Mouse (Mus musculus) layer of hippocampus, adult 2 months (tissue): ENCODE measurements around the gene Atg16l2. TPM values are rescaled to one million over a fixed set of nuclear protein-coding genes. Genes with fewer than 3 reads are reported as not detected.

Experiments
- DNase-seq, 2 experiments: peaks; one replicate each; pipeline ENCODE4 v3.0.0; 2022; ENCODE audit warnings: low spot score in 2 of 2
- H3K27ac ChIP-seq: fragments of 200-600 bp; 2 replicates; pipeline ENCODE4 v1.8.1; 2022
- H3K4me3 ChIP-seq: fragments of 200-600 bp; 2 replicates; pipeline ENCODE4 v1.8.1; 2022; ENCODE audit warnings: mild to moderate bottlenecking
- CTCF ChIP-seq: fragments of 200-600 bp; conservative IDR thresholded peaks from 2 replicates; pipeline ENCODE4 v1.8.1; 2022; ENCODE audit warnings: antibody characterized with exemption, mild to moderate bottlenecking, moderate library complexity
- total RNA-seq, 2 experiments: library from RNA; stranded (reverse); gene quantifications; 2 replicates each; pipeline ENCODE4 v1.2.3; 2021

Atg16l2 gene
- total RNA-seq, 2 experiments from 2014 or later: 37.9 to 47.8 TPM

DNA sequence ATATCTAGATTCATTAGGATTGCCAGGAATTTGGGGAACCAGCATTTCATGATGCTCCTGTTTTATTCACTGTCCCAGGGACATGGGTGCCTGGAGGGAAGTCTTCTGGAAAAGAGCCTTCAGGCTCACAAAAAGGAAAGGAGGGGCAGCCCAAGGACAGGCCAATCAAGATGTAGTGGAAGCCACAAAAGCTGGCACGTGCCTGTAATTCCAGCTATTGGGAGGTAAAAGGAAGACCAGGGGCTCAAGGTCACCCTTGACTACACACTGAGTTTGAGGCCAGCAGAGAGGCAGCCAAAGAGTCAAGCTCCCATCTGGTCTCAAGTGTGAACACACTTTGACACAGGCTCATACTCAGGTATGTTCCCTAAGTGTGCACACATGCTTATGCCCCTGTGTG lies 6.6 kb downstream of the Atg16l2 start:
- H3K27ac ChIP-seq: no peak overlapping the region
- no peak overlapping the region for H3K4me3 ChIP-seq
- no peak for TF ChIP-seq CTCF
- no peak for DNase-seq

DNA sequence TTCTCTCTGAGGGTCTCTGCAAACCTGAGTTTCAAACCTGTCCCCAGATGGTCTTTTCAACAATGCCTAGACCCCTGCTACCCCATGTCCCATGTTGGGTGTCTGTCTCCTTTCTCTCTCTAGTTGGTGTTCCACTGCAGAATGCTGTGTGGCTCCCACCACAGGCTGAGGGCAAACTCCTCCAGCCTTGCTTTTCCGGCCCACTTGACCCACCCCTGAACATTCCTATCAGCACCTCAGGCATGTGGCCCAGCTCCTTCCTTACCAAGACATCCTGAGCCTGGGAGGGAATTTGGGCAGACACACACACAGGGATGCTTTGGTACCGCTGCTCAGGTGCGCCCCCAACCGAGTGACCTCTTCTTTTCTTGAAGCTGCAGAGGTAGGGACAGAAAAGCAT lies 8.4 kb downstream of the Atg16l2 start:
- H3K4me3 ChIP-seq: no peak overlapping the region
- TF ChIP-seq CTCF: no peak
- no peak for DNase-seq
- no peak overlapping the region for H3K27ac ChIP-seq

DNA sequence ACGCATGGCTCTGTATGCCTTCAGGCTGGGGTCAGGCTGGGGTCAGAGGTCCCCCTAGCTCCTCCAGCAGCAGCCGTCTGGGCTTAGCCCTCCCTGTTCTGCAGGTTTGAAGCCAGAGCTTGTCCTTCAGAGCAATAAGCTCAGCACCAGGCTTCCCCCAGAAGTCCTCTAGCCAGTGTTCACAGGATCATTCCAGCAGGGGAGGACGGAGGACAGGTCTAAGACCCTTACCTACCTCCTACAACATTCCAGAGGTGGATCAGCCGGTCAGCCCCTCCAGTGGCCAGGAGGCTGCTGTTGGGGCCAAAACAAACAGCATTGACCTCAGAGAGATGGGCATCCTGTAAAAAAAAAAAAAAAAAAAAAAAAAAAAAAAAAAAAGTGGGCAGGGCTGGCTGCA lies 8.9 kb downstream of the Atg16l2 start:
- no peak overlapping the region for H3K4me3 ChIP-seq
- no peak overlapping the region for H3K27ac ChIP-seq
- no peak for TF ChIP-seq CTCF
- no peak for DNase-seq

DNA sequence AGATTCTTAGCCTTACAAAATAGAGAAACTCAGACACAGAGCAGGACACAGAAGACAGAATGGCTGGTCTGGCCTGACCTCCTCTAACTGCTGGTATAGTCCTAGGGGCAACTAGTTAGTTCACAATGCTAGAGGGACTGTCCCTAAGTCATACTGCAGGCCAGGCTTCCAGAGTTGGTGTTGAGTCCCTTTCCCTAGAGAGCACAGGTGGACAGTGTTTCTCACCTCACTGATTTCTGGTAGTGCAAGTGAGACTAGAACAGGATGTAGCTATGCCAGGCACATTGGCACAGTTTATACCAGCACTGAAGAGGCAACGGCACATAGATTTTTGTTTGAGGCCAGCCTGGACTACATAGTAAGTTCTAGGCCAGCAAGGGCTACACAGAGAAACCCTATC lies 9.4 kb downstream of the Atg16l2 start:
- no peak for TF ChIP-seq CTCF
- Histone ChIP-seq H3K27ac (no peak overlapping the region), H3K4me3 (no peak overlapping the region)
- DNase-seq: no peak

DNA sequence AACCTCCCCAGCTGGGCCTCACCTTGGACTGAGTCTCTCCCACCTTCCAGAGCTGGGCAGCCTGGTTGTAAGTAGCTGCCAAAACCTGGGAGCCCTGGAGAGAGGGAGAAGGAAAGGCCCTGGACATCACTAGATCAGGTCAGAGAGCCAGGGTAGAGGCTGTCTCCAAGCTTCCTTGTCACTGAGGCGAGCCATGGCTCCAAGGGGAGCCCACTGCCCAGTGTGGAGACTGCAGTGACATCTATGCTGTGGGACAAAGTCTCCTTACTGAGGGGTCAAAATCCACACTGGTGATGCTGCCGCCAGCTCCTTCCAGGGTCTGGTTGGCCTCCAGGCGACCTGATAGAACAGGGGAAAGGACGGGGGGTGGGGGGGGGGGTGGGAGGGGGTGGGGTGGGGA lies 10.0 kb downstream of the Atg16l2 start:
- H3K27ac ChIP-seq: no peak overlapping the region
- no peak for TF ChIP-seq CTCF
- DNase-seq: no peak
- no peak overlapping the region for H3K4me3 ChIP-seq

DNA sequence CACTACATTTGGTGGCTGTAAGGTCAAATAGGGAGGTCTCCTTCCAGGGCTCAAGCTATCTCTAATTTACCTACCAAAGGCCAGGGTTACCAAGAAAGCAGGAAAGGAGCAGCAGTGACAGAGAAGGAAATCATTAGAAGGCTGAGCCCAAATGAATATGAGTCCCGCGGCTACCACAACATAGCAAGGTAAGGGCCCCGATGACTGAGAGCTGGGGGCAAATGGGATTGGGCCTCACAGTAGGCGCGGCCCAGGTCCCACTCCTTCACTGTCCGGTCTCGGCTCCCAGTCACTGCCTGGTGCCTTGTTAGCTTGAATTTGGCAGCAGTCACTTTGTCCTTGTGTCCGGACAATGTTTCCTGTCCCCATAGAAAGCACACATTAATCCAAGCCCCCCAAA lies 10.4 kb downstream of the Atg16l2 start:
- H3K27ac ChIP-seq: no peak overlapping the region
- no peak for DNase-seq
- H3K4me3 ChIP-seq: no peak overlapping the region
- no peak for TF ChIP-seq CTCF

DNA sequence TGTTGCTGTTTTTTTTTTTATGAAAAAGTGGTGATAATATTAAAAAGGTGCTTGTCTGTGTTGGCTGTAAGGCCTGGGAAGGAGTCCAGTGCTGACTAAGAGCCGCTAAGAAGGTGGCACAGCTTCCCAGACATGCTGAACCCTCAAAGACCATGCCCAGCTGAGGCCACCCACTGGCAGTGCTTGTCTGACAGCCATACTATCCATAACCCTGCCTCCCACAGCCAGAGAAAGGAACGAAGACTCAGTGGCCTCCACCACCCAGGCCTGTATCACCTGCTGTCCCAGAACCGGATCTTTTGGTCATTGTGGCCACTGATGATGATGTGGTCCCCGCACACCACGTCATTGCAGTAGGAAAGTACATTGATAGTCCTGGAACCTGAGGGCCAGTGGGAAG lies 10.8 kb downstream of the Atg16l2 start:
- no peak for DNase-seq
- no peak for TF ChIP-seq CTCF
- no peak overlapping the region for H3K4me3 ChIP-seq
- no peak overlapping the region for H3K27ac ChIP-seq

DNA sequence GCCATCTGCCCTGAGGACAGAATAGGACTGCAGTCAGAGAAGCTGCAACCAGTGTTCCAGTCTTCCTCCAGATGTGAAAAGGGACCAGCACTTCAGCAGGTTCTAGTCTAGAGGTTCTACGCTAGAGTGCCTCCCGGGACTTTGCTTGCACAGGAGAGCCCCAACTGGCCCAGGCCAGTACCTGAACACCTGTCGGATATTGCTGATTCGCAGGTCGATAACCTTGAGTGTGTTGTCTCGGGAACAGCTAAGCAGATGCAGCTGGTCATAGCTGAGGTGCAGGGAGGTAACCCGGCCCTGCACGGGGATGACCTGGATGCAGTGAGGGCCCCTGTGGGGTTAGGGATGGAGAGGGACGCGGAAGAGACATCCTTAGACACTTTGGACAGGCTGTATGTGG lies 11.7 kb downstream of the Atg16l2 start:
- no peak overlapping the region for H3K27ac ChIP-seq
- TF ChIP-seq CTCF: no peak
- no peak overlapping the region for H3K4me3 ChIP-seq
- no peak for DNase-seq

DNA sequence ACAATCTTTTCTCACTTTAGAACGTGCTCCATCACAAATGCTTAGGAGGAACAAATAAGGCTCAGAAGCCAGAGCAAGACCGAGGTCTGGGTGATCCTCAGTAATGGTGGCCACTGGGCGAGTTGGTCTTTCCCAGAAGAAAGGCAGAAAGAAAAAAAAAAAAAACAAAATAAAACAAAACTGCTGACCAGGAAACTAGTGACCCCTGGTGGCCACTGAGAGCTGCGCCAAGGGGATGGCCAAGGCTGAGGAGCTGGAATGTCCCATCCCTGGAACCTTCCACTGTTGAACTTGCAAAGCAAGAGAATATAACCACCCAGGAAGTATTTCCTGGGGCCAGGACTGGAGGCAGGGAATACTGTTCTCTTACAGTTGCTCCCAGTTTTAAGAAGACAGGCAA lies 13.6 kb downstream of the Atg16l2 start:
- DNase-seq: peak in 1 of 2 experiments; percentile 51
- Histone ChIP-seq H3K4me3 (no peak overlapping the region), H3K27ac (no peak overlapping the region)
- TF ChIP-seq CTCF: peak; percentile 94

DNA sequence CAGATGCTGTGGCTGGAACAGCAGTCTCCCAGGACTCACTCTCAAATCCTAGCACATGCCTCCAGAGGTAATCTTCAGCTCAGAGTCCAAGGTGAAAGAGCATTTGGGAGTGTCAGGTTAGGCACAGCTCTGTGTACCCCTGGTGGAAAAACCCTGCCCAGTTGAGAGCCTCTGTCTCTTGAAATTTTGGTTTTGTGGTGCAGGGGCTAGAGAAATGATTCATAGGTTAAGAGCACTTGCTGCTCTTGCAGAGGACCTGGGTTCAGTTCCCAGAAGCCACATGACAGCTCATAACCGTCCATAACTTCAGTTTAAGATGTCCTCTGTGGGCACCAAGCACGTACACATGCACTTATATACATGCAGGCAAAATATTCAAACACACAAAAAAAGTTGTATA lies 14.2 kb downstream of the Atg16l2 start:
- TF ChIP-seq CTCF: no peak
- no peak overlapping the region; the same call in 1 of the 2 replicates for H3K27ac ChIP-seq
- DNase-seq: no peak
- no peak overlapping the region for H3K4me3 ChIP-seq

DNA sequence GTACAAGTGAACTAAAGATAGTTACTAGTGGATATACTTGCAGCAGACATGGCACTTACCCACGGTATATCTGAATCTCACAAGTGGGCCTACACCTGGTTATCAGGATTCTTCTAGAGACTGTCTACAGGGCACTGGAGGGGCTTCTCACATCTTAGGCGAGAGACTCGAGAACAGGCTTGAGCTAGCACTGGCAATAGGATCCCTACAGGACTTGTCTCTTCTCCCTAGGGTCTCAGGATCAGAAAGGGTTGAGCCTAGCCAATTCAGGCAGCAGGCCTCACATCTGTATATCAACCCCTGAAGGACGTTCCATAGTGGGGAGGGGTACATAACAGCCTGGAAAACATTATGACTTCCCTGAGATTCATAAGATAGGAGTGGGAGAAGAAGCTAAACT lies 15.2 kb downstream of the Atg16l2 start:
- no peak for DNase-seq
- Histone ChIP-seq H3K4me3 (no peak overlapping the region), H3K27ac (peak overlapping the region; percentile 18; the same call in 1 of the 2 replicates)
- TF ChIP-seq CTCF: no peak

DNA sequence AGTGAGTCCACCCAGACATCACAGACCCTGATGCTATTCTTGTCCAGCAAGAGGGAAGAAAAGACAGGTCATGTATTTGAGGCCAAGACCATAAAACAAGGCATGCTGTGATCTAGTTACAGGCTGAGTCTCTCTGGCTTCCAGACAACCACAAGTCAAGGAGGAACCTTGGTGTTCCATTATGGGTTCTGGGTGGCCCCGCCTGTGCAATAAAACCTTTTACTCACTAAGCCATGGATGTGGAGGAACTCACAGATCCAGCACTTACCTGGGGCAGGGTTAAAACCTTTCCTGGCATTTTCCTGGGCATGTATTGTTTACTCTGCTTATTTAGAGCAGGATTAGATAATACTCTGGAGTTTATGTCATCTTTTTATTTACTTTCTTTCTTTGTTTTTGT lies 17.5 kb downstream of the Atg16l2 start:
- H3K27ac ChIP-seq: no peak overlapping the region
- DNase-seq: no peak
- H3K4me3 ChIP-seq: no peak overlapping the region
- no peak for TF ChIP-seq CTCF

DNA sequence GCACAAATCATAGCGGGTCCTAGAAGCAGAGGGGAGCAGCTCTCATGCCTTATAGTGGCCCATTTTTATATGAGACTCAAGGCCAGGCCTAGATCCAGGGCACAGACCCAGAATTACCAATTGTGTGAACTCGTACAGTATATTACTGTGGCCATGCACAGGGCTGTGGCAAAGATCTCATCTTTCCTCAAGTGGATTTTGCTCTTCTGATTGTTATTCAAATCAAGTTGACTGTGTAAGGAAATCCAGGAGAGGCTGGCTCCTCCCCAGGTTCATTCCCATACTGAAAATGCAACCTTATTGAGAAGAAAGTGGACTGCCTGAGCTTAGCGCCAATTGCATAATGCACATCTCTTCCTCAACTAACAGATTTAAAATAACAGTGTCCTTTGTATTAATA lies 19.3 kb downstream of the Atg16l2 start:
- no peak overlapping the region for H3K27ac ChIP-seq
- no peak for DNase-seq
- H3K4me3 ChIP-seq: no peak overlapping the region
- no peak for TF ChIP-seq CTCF

DNA sequence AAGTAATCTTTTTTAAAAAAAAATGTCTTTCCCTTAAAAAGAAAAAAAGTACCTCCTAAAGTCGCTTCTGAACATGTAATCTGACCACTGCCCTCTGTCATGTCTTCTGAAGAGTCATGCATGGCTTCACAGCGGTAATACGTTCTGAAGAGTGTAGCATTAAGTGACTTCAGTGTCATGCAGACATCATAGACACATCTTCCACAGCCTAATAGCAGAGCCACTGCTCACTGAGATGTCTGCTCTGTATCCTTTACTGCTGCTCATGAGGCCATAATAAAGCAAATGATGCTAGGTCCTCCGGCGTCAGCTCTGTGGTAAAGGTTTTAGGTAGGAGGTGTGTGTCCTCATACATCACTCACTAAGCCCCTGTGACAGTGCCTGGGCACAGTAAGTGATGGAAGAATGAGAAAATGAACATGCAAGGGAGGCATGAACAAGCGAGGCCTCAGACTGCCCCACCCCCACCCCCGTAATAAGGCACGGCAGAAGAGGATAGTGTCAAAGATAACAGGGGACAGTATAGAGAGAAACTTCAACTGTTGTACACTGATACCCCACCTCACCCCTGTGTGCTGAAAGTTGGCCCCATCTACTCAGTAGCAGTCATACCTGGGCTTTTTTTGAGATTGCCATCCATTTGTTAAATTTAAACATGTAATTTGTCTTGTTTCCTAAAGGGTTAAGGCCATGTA lies 29.4 kb downstream of the Atg16l2 start:
- Histone ChIP-seq H3K27ac (no peak overlapping the region), H3K4me3 (no peak overlapping the region)
- TF ChIP-seq CTCF: no peak
- no peak for DNase-seq

DNA sequence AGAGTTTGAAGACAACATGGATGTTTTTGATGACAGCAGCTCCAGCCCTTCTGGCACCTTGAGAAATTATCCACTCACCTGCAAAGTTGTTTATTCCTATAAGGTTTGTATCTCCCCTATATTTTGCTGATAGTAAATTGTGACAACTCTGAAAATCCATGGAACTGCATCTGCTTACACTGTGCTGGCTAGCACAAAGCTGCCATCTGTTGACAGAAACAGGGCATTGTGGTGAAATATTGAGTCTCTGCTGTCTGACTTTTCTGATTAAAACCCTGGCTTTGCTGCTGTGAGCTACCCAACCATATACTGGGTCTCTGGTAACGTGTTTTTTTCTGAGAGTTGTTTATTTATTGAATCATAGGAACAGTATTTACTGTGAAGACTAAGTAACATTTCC lies 30.4 kb downstream of the Atg16l2 start:
- H3K4me3 ChIP-seq: no peak overlapping the region

More for the DNA sequence above, 30.4 kb downstream of the Atg16l2 start:
- TF ChIP-seq CTCF: peak; percentile 79
- H3K27ac ChIP-seq: no peak overlapping the region
- peak; percentile 26 to 42 for DNase-seq
